Mouse (Mus musculus): ENCODE measurements around the gene Prrxl1.

GRCm38 (mm10) chr14:32682536-32682935 lies 83.3 kb downstream of the Prrxl1 start:
- TF ChIP-seq POLR2A (IDR thresholded peaks at IDR 0.05; ENCODE audit: control insufficient read depth, extremely low read depth, insufficient read depth, low read length, poor library complexity) (no peak), CTCF (IDR thresholded peaks at IDR 0.05; ENCODE audit: borderline replicate concordance, control insufficient read depth, extremely low read depth, insufficient read depth, low read length, poor library complexity) (no peak)

Data from thymus, adult 2 months (tissue).